Mouse (Mus musculus): ENCODE results near the gene Fbp1.
"Not testable (repeated sequence)": the region's sequence is repeated elsewhere in the genome, so short reads cannot be mapped to it uniquely, and the experiment has no call there.

The Fbp1 gene

GRCm38 (mm10) chr13:62887712-62888441, at the start of gene Fbp1:
Gene Fbp1, minus strand, starts transcription at chr13:62888282.
- peak; percentile 84 for DNase-seq

GRCm38 (mm10) chr13:62932452-62932851, 44.4 kb upstream of the Fbp1 start:
- DNase-seq = no peak

- DNase-seq = no peak
Observed at GRCm38 (mm10) chr13:62929766-62930389, 41.8 kb upstream of the Fbp1 start.

DNA sequence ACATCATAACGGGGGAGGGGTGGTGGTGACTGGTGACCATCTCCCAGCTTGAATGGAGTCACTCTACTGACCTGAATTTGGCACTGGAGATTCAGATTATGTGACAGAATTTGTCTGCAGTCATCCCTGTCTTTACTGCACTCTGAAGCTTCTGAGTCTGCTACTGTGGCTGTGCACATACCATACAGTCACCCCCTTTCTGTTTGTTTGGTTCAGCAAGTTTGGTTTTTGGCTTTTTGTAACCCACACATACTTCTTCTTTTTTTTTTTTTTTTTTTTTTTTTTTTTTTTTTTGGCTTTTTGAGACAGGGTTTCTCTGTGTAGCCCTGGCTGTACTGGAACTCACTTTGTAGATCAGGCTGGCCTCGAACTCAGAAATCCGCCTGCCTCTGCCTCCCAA, 41.1 kb upstream of the Fbp1 start:
- DNase-seq = not testable (repeated sequence)

GRCm38 (mm10) chr13:62927470-62927869, 39.4 kb upstream of the Fbp1 start:
- DNase-seq = no peak

GRCm38 (mm10) chr13:62926479-62926878, 38.4 kb upstream of the Fbp1 start:
- DNase-seq = no peak

DNA sequence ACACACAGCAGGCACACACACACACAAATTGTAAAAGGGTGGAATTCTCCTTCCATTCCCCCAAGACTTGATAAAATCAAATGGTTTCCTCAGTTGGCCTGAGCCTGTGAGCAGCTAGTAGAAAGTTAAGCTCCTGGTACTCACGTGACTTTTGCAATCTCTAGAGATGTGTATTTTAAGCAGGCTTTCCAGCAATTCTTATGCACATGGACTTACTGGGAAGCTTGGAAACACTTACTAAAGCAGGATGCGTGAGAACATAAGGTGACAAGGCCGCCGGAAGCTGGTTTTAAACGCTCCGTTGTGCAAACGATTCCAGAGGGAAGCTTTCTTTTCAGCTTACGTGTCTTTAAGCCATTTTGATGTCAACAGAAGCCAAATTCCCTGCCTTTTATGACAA, 35.1 kb upstream of the Fbp1 start:
- DNase-seq = peak; percentile 86

DNA sequence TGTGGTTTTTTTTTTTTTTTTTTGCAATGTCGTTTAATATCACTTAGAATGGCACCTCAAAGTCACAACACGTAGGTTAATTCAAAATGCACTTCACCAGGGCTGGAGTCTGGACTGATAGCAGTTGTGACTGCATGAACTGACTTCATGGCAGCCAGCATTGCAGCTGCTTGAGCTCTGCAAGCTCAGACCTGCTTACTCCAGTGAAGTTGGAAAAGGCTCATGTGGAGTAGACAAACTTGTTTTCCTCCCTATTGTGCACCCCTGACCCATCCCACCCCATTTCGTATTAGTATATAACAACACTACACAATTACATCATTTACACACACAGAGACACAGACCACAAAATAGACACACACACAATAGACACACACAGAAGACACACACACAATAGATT, 34.6 kb upstream of the Fbp1 start:
- DNase-seq = peak; percentile 44

- peak; percentile 90 for DNase-seq
Observed at GRCm38 (mm10) chr13:62919647-62920341, 31.7 kb upstream of the Fbp1 start.

DNA sequence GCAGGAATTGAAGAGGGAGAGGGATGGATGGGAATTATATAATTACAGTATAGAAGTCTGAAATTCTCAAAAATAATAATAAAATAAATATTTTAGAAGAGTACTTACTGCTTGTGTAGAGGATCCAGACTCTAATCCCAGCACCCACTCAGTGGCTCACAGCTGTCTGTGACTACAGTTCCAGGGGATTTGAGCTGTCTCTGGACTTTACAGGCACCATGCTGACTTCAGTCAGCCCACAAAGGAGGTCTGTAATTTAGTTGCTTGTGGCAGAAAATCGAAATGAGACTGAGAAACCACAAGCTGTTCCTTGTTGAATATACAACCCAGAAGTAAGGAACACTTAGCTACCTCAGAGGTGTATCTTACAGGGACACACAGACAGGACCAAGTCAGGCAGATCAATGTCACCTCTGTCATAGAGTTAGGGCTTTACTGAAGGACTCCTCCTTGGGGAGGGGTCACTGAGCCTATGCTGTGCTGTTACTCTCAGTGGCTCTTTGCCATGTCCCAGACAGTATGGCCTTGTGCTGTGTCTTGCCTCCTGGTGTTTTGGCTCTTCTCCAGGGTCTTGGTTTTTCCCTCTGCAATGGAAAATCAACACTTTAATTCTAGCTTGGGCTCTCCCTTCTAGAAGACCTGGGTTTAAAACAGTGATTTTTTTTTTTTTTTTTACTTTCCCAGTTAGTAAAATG, 29.5 kb upstream of the Fbp1 start:
- peak; percentile 34 for DNase-seq

DNA sequence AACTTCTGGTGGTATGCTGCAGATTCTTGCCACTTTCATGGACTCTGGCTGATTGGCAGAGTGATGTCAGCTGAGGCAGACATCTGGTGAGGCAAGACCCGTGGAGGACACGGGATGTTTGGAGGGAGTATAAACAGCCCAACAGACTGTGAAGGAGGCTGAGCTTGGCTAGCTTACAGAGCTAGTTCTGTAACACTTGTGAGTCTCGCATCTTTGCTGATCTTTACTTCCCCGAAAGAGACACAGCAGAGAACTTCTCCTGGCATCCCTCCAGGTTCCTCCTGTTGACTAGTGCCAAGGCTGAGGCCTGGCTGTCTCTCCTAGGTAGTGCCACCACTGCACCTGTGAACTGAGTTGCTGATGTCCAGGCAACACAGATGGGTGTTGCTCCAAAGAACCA, 28.6 kb upstream of the Fbp1 start:
- peak; percentile 76 for DNase-seq

DNA sequence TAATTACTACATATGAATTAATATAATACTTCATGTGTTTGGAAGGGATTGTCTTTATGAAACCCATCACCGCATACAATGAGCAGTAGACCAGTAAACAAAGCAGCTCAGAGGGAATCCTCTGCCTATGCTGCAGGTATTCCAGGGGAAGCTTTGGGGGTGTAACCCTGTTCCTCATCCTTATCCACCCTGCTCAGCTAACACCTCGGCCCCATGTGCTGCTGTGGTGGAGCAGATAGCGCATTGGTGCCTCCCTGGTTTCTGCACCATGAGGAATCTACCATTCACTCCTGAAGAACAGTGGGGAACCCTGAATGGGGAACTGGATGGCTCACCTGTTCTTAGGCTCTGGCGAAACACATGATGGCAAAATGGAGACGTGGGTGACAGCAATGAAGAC, 23.5 kb upstream of the Fbp1 start:
- peak; percentile 9 for DNase-seq

DNA sequence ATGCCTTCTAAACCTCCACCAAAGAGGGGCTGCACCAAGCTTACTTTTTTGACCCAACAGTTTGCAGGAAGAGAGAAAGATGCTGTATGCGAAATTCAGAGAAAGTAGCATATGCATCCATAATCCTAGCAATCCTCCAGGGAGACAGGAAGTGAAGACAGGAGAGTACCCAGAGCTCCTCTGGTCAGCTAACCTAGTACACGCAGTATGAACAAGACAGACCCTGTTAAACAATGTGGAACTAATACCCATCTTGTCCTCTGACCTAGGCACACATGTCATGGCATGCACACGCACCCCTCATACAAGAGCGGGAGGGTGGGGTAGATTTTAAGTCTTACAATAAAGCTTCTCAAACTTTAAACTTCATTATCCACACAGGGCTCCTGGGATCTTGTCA, 22.1 kb upstream of the Fbp1 start:
- peak; percentile 63 for DNase-seq

- DNase-seq = peak; percentile 72
Observed at GRCm38 (mm10) chr13:62909776-62910175, 21.7 kb upstream of the Fbp1 start.

- DNase-seq = peak; percentile 90
Observed at GRCm38 (mm10) chr13:62908163-62908559, 20.1 kb upstream of the Fbp1 start.

DNA sequence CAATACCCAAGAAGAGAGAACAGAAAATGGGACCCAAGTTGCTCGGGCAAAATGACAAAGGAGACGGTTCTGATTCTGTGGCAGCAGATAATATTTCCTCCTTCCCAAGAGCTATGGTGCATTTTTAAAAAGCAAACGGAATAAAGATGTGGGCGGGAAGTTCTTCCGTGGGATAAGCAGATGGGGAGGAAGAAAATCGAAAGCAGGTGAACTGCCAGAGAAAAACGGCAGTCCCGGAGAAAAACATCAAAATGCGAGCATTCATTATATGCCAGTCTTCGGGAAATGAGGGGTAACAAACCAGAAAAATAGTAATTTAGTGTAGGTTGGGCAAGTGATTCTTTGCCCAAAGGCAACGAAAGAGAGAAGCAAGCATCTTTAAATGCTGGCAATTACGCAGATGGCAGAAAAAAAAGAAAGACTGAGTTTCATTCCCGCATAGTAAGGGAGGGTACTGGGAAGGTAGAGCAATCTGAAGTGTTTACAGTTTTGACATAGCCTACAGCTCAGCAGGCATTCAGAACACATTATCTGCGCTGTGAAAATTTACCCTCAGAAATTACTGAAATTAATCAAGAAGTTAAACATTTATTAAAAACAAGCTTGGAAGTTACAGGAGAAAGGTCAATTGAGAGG, 19.6 kb upstream of the Fbp1 start:
- peak; percentile 40 for DNase-seq

DNA sequence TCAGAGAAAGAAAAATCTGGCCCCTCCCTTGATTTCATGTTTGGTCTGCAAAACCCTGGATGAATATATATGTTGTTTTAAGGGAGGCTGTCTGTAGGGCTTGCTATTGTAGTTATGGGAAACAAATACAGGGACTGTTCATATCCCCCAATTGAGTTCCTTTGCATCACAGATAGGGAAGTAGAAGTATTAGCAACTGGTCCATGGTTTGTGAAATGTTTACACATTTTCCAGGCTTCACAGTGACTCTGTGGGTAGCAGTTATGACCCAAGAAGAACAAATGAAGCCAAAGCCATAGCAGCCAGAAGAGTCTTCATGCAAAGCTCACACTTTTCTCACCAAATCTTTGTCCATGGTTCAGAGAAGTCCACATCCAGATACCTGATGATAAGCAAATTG, 13.1 kb upstream of the Fbp1 start:
- peak; percentile 30 for DNase-seq

- DNase-seq = no peak
Observed at GRCm38 (mm10) chr13:62897927-62898646, 10.0 kb upstream of the Fbp1 start.

GRCm38 (mm10) chr13:62893044-62893842, 5.2 kb upstream of the Fbp1 start:
- DNase-seq = peak; percentile 83

DNA sequence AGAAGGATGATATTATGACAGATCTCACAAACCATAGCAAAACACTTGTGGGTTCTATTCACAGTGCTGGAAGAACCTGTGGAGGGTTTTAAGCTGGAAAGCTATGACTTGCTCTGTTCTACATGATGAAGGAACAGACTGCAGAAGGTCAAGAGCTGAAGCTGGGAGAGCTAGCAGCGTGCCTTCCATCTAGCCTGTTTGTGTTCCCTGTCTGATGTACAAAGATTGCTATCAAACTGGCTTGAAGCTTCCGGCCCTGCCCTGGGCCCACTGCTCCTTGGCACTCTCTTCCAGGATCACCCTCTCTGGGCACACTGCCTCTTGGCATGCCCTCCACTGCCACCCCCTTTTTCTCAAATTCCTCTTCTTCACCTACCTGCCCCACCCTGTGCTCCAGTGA, 1.2 kb upstream of the Fbp1 start:
- DNase-seq = no peak

GRCm38 (mm10) chr13:62884536-62884935, 3.5 kb downstream of the Fbp1 start:
- DNase-seq = peak; percentile 61

Data from heart, adult 11 months (tissue).